Mouse (Mus musculus) kidney, adult 2 months (tissue): ENCODE results near the gene Slc17a5. TPM values are rescaled to one million over a fixed set of nuclear protein-coding genes. Genes with fewer than 3 reads are reported as not detected.

Source experiments
- DNase-seq: peaks from one replicate; pipeline ENCODE4 v3.0.0; 2021
- H3K27ac ChIP-seq: fragments of 200-500 bp; 2 replicates; pipeline ENCODE4 v1.5.1; 2012; ENCODE audit warnings: low read depth, low read length, control low read depth, inconsistent platforms; ENCODE audit not compliant: insufficient read depth
- H3K27me3 ChIP-seq: fragments of 200-500 bp; replicated peaks from 2 replicates; pipeline ENCODE4 v1.6.1; 2012; ENCODE audit warnings: mild to moderate bottlenecking, moderate library complexity, low read length, inconsistent platforms; ENCODE audit not compliant: control insufficient read depth, insufficient read depth
- H3K36me3 ChIP-seq: fragments of 200-500 bp; 2 replicates; pipeline ENCODE4 v1.6.1; 2012; ENCODE audit warnings: mild to moderate bottlenecking, moderate library complexity, low read length, inconsistent platforms; ENCODE audit not compliant: control insufficient read depth, insufficient read depth
- H3K4me1 ChIP-seq: fragments of 200-500 bp; 2 replicates; pipeline ENCODE4 v1.6.1; 2011; ENCODE audit warnings: low read length; ENCODE audit not compliant: control insufficient read depth, insufficient read depth
- H3K4me3 ChIP-seq: fragments of 200-500 bp; 2 replicates; pipeline ENCODE4 v1.5.1; 2011; ENCODE audit warnings: mild to moderate bottlenecking, low read depth, low read length, control low read depth; ENCODE audit not compliant: insufficient read depth
- CTCF ChIP-seq: fragments of 200-500 bp; conservative IDR thresholded peaks from 2 replicates; pipeline ENCODE4 v1.5.1; 2011; ENCODE audit warnings: low read depth, mild to moderate bottlenecking, control low read depth, low read length, moderate library complexity, mixed read lengths; ENCODE audit not compliant: insufficient read depth, insufficient read length
- POLR2A ChIP-seq: fragments of 200-500 bp; IDR thresholded peaks from one replicate; pipeline ENCODE4 v1.6.1; 2011; ENCODE audit warnings: low read depth, low read length, control low read depth
- WGBS: fragments of 180-500 bp; shearing (Covaris S2); methylation state at CpG from one replicate; pipeline ENCODE4 v1.1.7; 2018; 5-methylcytosine and 5-hydroxymethylcytosine counted together
- polyA plus RNA-seq: library from polyadenylated mRNA; depleted of rRNA; stranded (reverse); fragments of >200 nt; gene quantifications from 2 replicates; pipeline ENCODE4 v1.2.3, GENCODE M21; 2012

The Slc17a5 gene
- polyA plus RNA-seq, 1 experiment = 36.7 TPM

- Histone ChIP-seq H3K36me3 (no peaks in the 10 kb centered on the region), H3K4me3 (no peak overlapping the region), H3K27me3 (no peaks in the 10 kb centered on the region), H3K27ac (no peak overlapping the region), H3K4me1 (no peaks in the 10 kb centered on the region; the same call in 1 of the 2 replicates)
- 81% methylated on average over 4 of the region's 4 CpGs for WGBS
- TF ChIP-seq CTCF (no peak), POLR2A (no peak)
- DNase-seq = no peak
Observed at GRCm38 (mm10) chr9:78514681-78515080, 73.2 kb downstream of the Slc17a5 start.

GRCm38 (mm10) chr9:78513776-78514500 is 73.9 kb downstream of the Slc17a5 start:
- TF ChIP-seq POLR2A (no peak), CTCF (no peak)
- Histone ChIP-seq H3K4me1 (no peaks in the 10 kb centered on the region; the same call in 1 of the 2 replicates), H3K27ac (no peak overlapping the region), H3K36me3 (no peaks in the 10 kb centered on the region), H3K27me3 (no peaks in the 10 kb centered on the region), H3K4me3 (no peak overlapping the region)
- 68% methylated on average over 6 of the region's 6 CpGs for WGBS
- no peak for DNase-seq

GRCm38 (mm10) chr9:78511705-78512104 is 76.1 kb downstream of the Slc17a5 start:
- Histone ChIP-seq H3K27me3 (no peaks in the 10 kb centered on the region), H3K36me3 (no peaks in the 10 kb centered on the region), H3K4me3 (no peak overlapping the region), H3K4me1 (peaks cover under 1% of the 10 kb centered on the region; the same call in 1 of the 2 replicates), H3K27ac (no peak overlapping the region)
- TF ChIP-seq POLR2A = no peak
- no peak for TF ChIP-seq CTCF
- DNase-seq = no peak
- 95% methylated on average over 5 of the region's 5 CpGs for whole genome bisulfite sequencing

- no peak for DNase-seq
- H3K27ac ChIP-seq = no peak overlapping the region
- H3K27me3 ChIP-seq = no peaks in the 10 kb centered on the region
- H3K36me3 ChIP-seq = no peaks in the 10 kb centered on the region
- no peak overlapping the region for H3K4me3 ChIP-seq
- H3K4me1 ChIP-seq = peaks cover 12% of the 10 kb centered on the region; the same call in 1 of the 2 replicates
- WGBS = 82% methylated on average over 16 of the region's 16 CpGs
- TF ChIP-seq POLR2A = no peak
- TF ChIP-seq CTCF = no peak
Observed at GRCm38 (mm10) chr9:78508106-78508786, 79.6 kb downstream of the Slc17a5 start.

GRCm38 (mm10) chr9:78506722-78507077 is 81.1 kb downstream of the Slc17a5 start:
- DNase-seq = no peak
- Histone ChIP-seq H3K27me3 (no peaks in the 10 kb centered on the region), H3K4me1 (peaks cover 19% of the 10 kb centered on the region; the same call in 1 of the 2 replicates), H3K36me3 (no peaks in the 10 kb centered on the region), H3K27ac (peak overlapping the region; percentile 54), H3K4me3 (no peak overlapping the region)
- no peak for TF ChIP-seq POLR2A
- 61% methylated on average over 7 of the region's 7 CpGs for WGBS

GRCm38 (mm10) chr9:78506002-78506721 is 81.7 kb downstream of the Slc17a5 start:
- H3K36me3 ChIP-seq = no peaks in the 10 kb centered on the region
- 38% methylated on average over 11 of the region's 11 CpGs for WGBS
- peaks cover 19% of the 10 kb centered on the region; the same call in 1 of the 2 replicates for H3K4me1 ChIP-seq
- H3K4me3 ChIP-seq = no peak overlapping the region
- peak; percentile 73 for DNase-seq
- TF ChIP-seq CTCF = no peak
- no peak for TF ChIP-seq POLR2A
- no peaks in the 10 kb centered on the region for H3K27me3 ChIP-seq
- peak overlapping the region; percentile 54 for H3K27ac ChIP-seq

- H3K4me1 ChIP-seq = peaks cover 20% of the 10 kb centered on the region; the same call in 1 of the 2 replicates
- DNase-seq = no peak
- 89% methylated on average over 6 of the region's 6 CpGs for WGBS
- no peak overlapping the region for H3K4me3 ChIP-seq
- no peaks in the 10 kb centered on the region for H3K36me3 ChIP-seq
- H3K27me3 ChIP-seq = no peaks in the 10 kb centered on the region
- no peak overlapping the region for H3K27ac ChIP-seq
- no peak for TF ChIP-seq POLR2A
- TF ChIP-seq CTCF = no peak
Observed at GRCm38 (mm10) chr9:78505223-78505622, 82.6 kb downstream of the Slc17a5 start.
